Mouse (Mus musculus): ENCODE data around the gene Gpm6a. TPM values are rescaled to one million over a fixed set of nuclear protein-coding genes. Genes with fewer than 3 reads are reported as not detected.
"Not testable (repeated sequence)": the region's sequence is repeated elsewhere in the genome, so short reads cannot be mapped to it uniquely, and the experiment has no call there.

Gene Gpm6a
- polyA plus RNA-seq, 1 experiment, result 22.4 TPM

- TF ChIP-seq CTCF (conservative IDR thresholded peaks at IDR 0.05; ENCODE audit: insufficient read depth, insufficient read length, low read depth, low read length) (no peak), POLR2A (IDR thresholded peaks at IDR 0.05; ENCODE audit: low read depth, low read length) (no peak)
- H3K27me3 ChIP-seq (replicated peaks; ENCODE audit: control insufficient read depth, insufficient read depth, low read length), result no peaks in the 10 kb centered on the region
- DNase-seq, result no peak
- no peaks in the 10 kb centered on the region for H3K36me3 ChIP-seq (ENCODE audit: control insufficient read depth, insufficient read depth, low read length)
- H3K4me3 ChIP-seq (ENCODE audit: insufficient read depth, low read depth, low read length), result no peak overlapping the region
- no peak overlapping the region for H3K27ac ChIP-seq (ENCODE audit: insufficient read depth, low read depth, low read length)
- no peaks in the 10 kb centered on the region for H3K4me1 ChIP-seq (ENCODE audit: control insufficient read depth, insufficient read depth, low read length)
Observed at GRCm38 (mm10) chr8:55031099-55031498, 76.5 kb downstream of the Gpm6a start.

GRCm38 (mm10) chr8:55034309-55034708, 79.7 kb downstream of the Gpm6a start:
- H3K4me1 ChIP-seq (ENCODE audit: control insufficient read depth, insufficient read depth, low read length), result no peaks in the 10 kb centered on the region
- no peak for DNase-seq
- TF ChIP-seq POLR2A (IDR thresholded peaks at IDR 0.05; ENCODE audit: low read depth, low read length) (no peak), CTCF (conservative IDR thresholded peaks at IDR 0.05; ENCODE audit: insufficient read depth, insufficient read length, low read depth, low read length) (no peak)

GRCm38 (mm10) chr8:55035416-55035815, 80.8 kb downstream of the Gpm6a start:
- Histone ChIP-seq H3K27me3 (replicated peaks; ENCODE audit: control insufficient read depth, insufficient read depth, low read length) (no peaks in the 10 kb centered on the region), H3K27ac (ENCODE audit: insufficient read depth, low read depth, low read length) (no peak overlapping the region), H3K4me3 (ENCODE audit: insufficient read depth, low read depth, low read length) (no peak overlapping the region), H3K36me3 (ENCODE audit: control insufficient read depth, insufficient read depth, low read length) (no peaks in the 10 kb centered on the region), H3K4me1 (ENCODE audit: control insufficient read depth, insufficient read depth, low read length) (no peaks in the 10 kb centered on the region)
- no peak for TF ChIP-seq CTCF (conservative IDR thresholded peaks at IDR 0.05; ENCODE audit: insufficient read depth, insufficient read length, low read depth, low read length)
- no peak for TF ChIP-seq POLR2A (IDR thresholded peaks at IDR 0.05; ENCODE audit: low read depth, low read length)
- no peak for DNase-seq

More at GRCm38 (mm10) chr8:55034309-55034708, 79.7 kb downstream of the Gpm6a start:
- 10% methylated on average over 1 of the region's 1 CpGs for WGBS
- Histone ChIP-seq H3K36me3 (ENCODE audit: control insufficient read depth, insufficient read depth, low read length) (no peaks in the 10 kb centered on the region), H3K27ac (ENCODE audit: insufficient read depth, low read depth, low read length) (no peak overlapping the region), H3K27me3 (replicated peaks; ENCODE audit: control insufficient read depth, insufficient read depth, low read length) (no peaks in the 10 kb centered on the region), H3K4me3 (ENCODE audit: insufficient read depth, low read depth, low read length) (no peak overlapping the region)

DNA sequence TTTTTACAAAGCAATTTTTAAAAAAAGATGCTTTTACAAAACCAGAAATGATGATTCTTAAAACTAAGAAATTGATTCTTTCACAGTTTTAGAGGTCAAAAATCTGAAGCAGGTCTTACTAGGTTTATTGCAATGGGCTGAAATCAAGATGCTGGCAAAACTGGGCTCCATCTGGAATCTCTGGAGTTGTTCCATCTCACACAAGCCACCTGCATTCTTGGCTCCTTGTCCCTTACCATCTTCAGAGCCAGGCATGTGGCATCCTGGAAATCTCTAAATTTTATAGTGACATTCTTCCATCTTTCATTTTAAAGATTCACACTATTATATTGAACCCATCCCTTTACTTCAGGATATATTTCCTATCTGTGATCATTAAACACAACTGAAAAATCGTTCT, 88.3 kb downstream of the Gpm6a start:
- H3K27me3 ChIP-seq (replicated peaks; ENCODE audit: control insufficient read depth, insufficient read depth, low read length), result no peaks in the 10 kb centered on the region
- TF ChIP-seq POLR2A (IDR thresholded peaks at IDR 0.05; ENCODE audit: low read depth, low read length), result no peak
- no peak for TF ChIP-seq CTCF (conservative IDR thresholded peaks at IDR 0.05; ENCODE audit: insufficient read depth, insufficient read length, low read depth, low read length)
- no peaks in the 10 kb centered on the region for H3K4me1 ChIP-seq (ENCODE audit: control insufficient read depth, insufficient read depth, low read length)
- H3K27ac ChIP-seq (ENCODE audit: insufficient read depth, low read depth, low read length), result no peak overlapping the region
- no peaks in the 10 kb centered on the region for H3K36me3 ChIP-seq (ENCODE audit: control insufficient read depth, insufficient read depth, low read length)
- no peak for DNase-seq
- 47% methylated on average over 1 of the region's 1 CpGs for WGBS
- H3K4me3 ChIP-seq (ENCODE audit: insufficient read depth, low read depth, low read length), result no peak overlapping the region

GRCm38 (mm10) chr8:55048396-55048795, 93.8 kb downstream of the Gpm6a start:
- WGBS, result 90% methylated on average over 3 of the region's 3 CpGs
- TF ChIP-seq POLR2A (IDR thresholded peaks at IDR 0.05; ENCODE audit: low read depth, low read length) (no peak), CTCF (conservative IDR thresholded peaks at IDR 0.05; ENCODE audit: insufficient read depth, insufficient read length, low read depth, low read length) (no peak)
- no peaks in the 10 kb centered on the region for H3K4me1 ChIP-seq (ENCODE audit: control insufficient read depth, insufficient read depth, low read length)
- H3K27me3 ChIP-seq (replicated peaks; ENCODE audit: control insufficient read depth, insufficient read depth, low read length), result no peaks in the 10 kb centered on the region
- no peak for DNase-seq
- no peak overlapping the region for H3K27ac ChIP-seq (ENCODE audit: insufficient read depth, low read depth, low read length)
- no peak overlapping the region for H3K4me3 ChIP-seq (ENCODE audit: insufficient read depth, low read depth, low read length)
- H3K36me3 ChIP-seq (ENCODE audit: control insufficient read depth, insufficient read depth, low read length), result no peaks in the 10 kb centered on the region; the same call in 1 of the 2 replicates

GRCm38 (mm10) chr8:55049979-55050378, 95.3 kb downstream of the Gpm6a start:
- no peak for DNase-seq
- Histone ChIP-seq H3K4me3 (ENCODE audit: insufficient read depth, low read depth, low read length) (no peak overlapping the region), H3K27me3 (replicated peaks; ENCODE audit: control insufficient read depth, insufficient read depth, low read length) (no peaks in the 10 kb centered on the region), H3K36me3 (ENCODE audit: control insufficient read depth, insufficient read depth, low read length) (no peaks in the 10 kb centered on the region; the same call in 1 of the 2 replicates), H3K27ac (ENCODE audit: insufficient read depth, low read depth, low read length) (no peak overlapping the region), H3K4me1 (ENCODE audit: control insufficient read depth, insufficient read depth, low read length) (no peaks in the 10 kb centered on the region)
- TF ChIP-seq CTCF (conservative IDR thresholded peaks at IDR 0.05; ENCODE audit: insufficient read depth, insufficient read length, low read depth, low read length) (no peak), POLR2A (IDR thresholded peaks at IDR 0.05; ENCODE audit: low read depth, low read length) (no peak)
- WGBS, result 79% methylated on average over 4 of the region's 4 CpGs

- not testable (repeated sequence) for H3K4me1 ChIP-seq (ENCODE audit: control insufficient read depth, insufficient read depth, low read length); H3K27me3 ChIP-seq (replicated peaks; ENCODE audit: control insufficient read depth, insufficient read depth, low read length); DNase-seq; H3K4me3 ChIP-seq (ENCODE audit: insufficient read depth, low read depth, low read length); H3K27ac ChIP-seq (ENCODE audit: insufficient read depth, low read depth, low read length); H3K36me3 ChIP-seq (ENCODE audit: control insufficient read depth, insufficient read depth, low read length)
- WGBS, result 94% methylated on average over 2 of the region's 2 CpGs
Observed at GRCm38 (mm10) chr8:55068811-55069210, 114.2 kb downstream of the Gpm6a start.

- WGBS, result 91% methylated on average over 10 of the region's 10 CpGs
- Histone ChIP-seq H3K36me3 (ENCODE audit: control insufficient read depth, insufficient read depth, low read length) (no peaks in the 10 kb centered on the region), H3K4me1 (ENCODE audit: control insufficient read depth, insufficient read depth, low read length) (no peaks in the 10 kb centered on the region), H3K27me3 (replicated peaks; ENCODE audit: control insufficient read depth, insufficient read depth, low read length) (no peaks in the 10 kb centered on the region), H3K27ac (ENCODE audit: insufficient read depth, low read depth, low read length) (no peak overlapping the region), H3K4me3 (ENCODE audit: insufficient read depth, low read depth, low read length) (no peak overlapping the region)
- DNase-seq, result no peak
- TF ChIP-seq POLR2A (IDR thresholded peaks at IDR 0.05; ENCODE audit: low read depth, low read length) (no peak), CTCF (conservative IDR thresholded peaks at IDR 0.05; ENCODE audit: insufficient read depth, insufficient read length, low read depth, low read length) (no peak)
Observed at GRCm38 (mm10) chr8:55073481-55073880, 118.8 kb downstream of the Gpm6a start.
